Comparison of ENCODE assay signal across 15 mouse cellular contexts in the genomic region with DNA sequence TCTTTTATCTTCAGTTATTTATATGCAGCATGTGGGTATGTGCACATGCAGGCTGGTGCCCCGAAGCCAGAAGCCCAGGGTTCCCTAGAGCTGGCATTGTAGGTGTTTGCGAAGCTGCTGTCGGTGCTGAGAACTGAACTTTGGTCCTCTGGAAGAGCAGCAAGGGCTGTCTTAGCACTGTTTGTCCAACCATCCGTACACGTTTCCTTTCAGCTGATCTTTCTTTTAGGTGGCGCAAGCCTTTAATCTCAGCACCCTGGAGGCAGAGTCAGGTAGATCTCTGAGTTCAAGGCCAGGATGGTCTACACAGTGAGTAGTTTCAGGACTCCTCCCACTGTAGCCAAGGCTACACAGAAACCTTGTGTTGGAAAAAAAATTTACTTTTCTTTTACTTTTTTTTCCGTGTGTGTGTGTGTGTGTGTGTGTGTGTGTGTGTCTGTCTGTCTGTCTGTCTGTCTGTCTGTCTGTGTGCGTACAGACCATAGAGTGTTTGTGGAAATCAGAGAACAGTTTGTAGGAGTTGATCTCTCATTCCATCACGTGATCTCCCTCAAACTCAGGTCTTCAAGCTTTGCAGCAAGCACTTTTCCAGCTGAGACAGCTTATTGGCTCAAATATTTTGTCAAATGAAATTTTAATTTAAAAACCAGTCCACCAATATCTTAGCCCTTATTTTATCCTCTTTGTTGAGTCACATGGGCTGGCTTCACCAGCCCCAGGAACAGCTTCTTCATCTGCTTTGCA. TPM values are rescaled to one million over a fixed set of nuclear protein-coding genes. Genes with fewer than 3 reads are reported as not detected.
DNase-seq lines count a peak whose midpoint lies in the region; ATAC-seq and TF ChIP-seq lines count a peak whose summit lies in the region.
"Had no signal": no experiment of that assay in that cellular context is flagged by ENCODE, and none has a peak within 500 bp of the region (broad histone marks: within the 10 kb centered on the region; RNA-seq: fewer than 3 reads in every experiment).

No protein-coding gene starts in this region.

- no peaks in the 10 kb centered on the region for H3K9me3 ChIP-seq in lung, embryonic 16.5 days (ENCODE audit: control insufficient read depth, low read length)
- no peaks in the 10 kb centered on the region for H3K9me3 ChIP-seq in liver, embryonic 12.5 days (replicated peaks)
- no peaks in the 10 kb centered on the region for H3K9me3 ChIP-seq in stomach, embryonic 15.5 days
- no peaks in the 10 kb centered on the region for H3K9me3 ChIP-seq in forebrain, embryonic 10.5 days
- H3K9me3 ChIP-seq: embryonic facial prominence, embryonic 13.5 days; limb, embryonic 12.5 days had no signal

- no peaks in the 10 kb centered on the region for H3K36me3 ChIP-seq in lung, embryonic 16.5 days (ENCODE audit: control insufficient read depth, insufficient read depth, low read length)
- H3K36me3 ChIP-seq in liver, embryonic 12.5 days: no peaks in the 10 kb centered on the region
- no peaks in the 10 kb centered on the region for H3K36me3 ChIP-seq in stomach, embryonic 15.5 days
- no peaks in the 10 kb centered on the region for H3K36me3 ChIP-seq in forebrain, embryonic 10.5 days (replicated peaks)
- H3K36me3 ChIP-seq: embryonic facial prominence, embryonic 13.5 days; limb, embryonic 12.5 days had no signal

- peaks cover 18% of the 10 kb centered on the region for H3K4me1 ChIP-seq in lung, embryonic 16.5 days (replicated peaks; ENCODE audit: control insufficient read depth, insufficient read depth, low read length)
- H3K4me1 ChIP-seq in liver, embryonic 12.5 days: peaks cover 47% of the 10 kb centered on the region
- H3K4me1 ChIP-seq in stomach, embryonic 15.5 days: peaks cover 33% of the 10 kb centered on the region
- peaks cover 35% of the 10 kb centered on the region for H3K4me1 ChIP-seq in forebrain, embryonic 10.5 days

- peak; percentile 4 for DNase-seq in gastrocnemius, adult 2 months
- DNase-seq in gastrocnemius, adult 8-10 months (ENCODE audit: low spot score in 2 of 2): no peak
- DNase-seq in lung, adult 18-20 months: no peak
- DNase-seq in forebrain, embryonic 10.5 days (ENCODE audit: extremely low spot score, low spot score): no peak
- DNase-seq: cerebellum, adult 11 months; heart, adult 11 months; midbrain, embryonic 14.5 days; thymus, postnatal 4 days had no signal

- ATAC-seq in lung, embryonic 16.5 days (ENCODE audit: low read depth): no peak
- no peak for ATAC-seq in liver, embryonic 12.5 days
- no peak for ATAC-seq in stomach, embryonic 15.5 days (ENCODE audit: insufficient read depth, low FRiP score, low read depth)
- no peak for ATAC-seq in megakaryocyte-erythroid progenitor cell, adult 5-6 weeks (replicated peaks; ENCODE audit: low FRiP score, low TSS enrichment, poor library complexity, severe bottlenecking)
- ATAC-seq: Patski had no signal

- no peak overlapping the region for H3K9ac ChIP-seq in lung, embryonic 16.5 days (ENCODE audit: low read length)
- H3K9ac ChIP-seq in liver, embryonic 12.5 days: no peak overlapping the region
- no peak overlapping the region for H3K9ac ChIP-seq in stomach, embryonic 15.5 days
- H3K9ac ChIP-seq: embryonic facial prominence, embryonic 13.5 days; limb, embryonic 12.5 days had no signal

- no peak for TF ChIP-seq CTCF in gastrocnemius, adult 2 months (IDR thresholded peaks at IDR 0.05)

- intact Hi-C loops in gastrocnemius, adult 2 months (cut with DNase I): no loop called here

- 65% methylated on average over 9 of the region's 9 CpGs for WGBS in lung, embryonic 16.5 days
- 68% methylated on average over 9 of the region's 9 CpGs for WGBS in liver, embryonic 12.5 days (ENCODE audit: insufficient replicate concordance)
- WGBS in stomach, embryonic 15.5 days: 71% methylated on average over 9 of the region's 9 CpGs
- 90% methylated on average over 9 of the region's 9 CpGs for WGBS in forebrain, embryonic 10.5 days

- peak overlapping the region; percentile 13; the same call in 1 of the 2 replicates for H3K27ac ChIP-seq in gastrocnemius, adult 2 months
- H3K27ac ChIP-seq in lung, embryonic 16.5 days (ENCODE audit: low read length): peak overlapping the region; percentile 56; the same call in 1 of the 2 replicates
- H3K27ac ChIP-seq in liver, embryonic 12.5 days: peak overlapping the region; percentile 65
- peak overlapping the region; percentile 82 for H3K27ac ChIP-seq in stomach, embryonic 15.5 days
- no peak overlapping the region for H3K27ac ChIP-seq in forebrain, embryonic 10.5 days
- H3K27ac ChIP-seq: embryonic facial prominence, embryonic 13.5 days; limb, embryonic 12.5 days had no signal

- H3K4me2 ChIP-seq in lung, embryonic 16.5 days (ENCODE audit: low read depth, low read length): no peak overlapping the region
- H3K4me2 ChIP-seq in liver, embryonic 12.5 days: no peak overlapping the region
- H3K4me2 ChIP-seq in stomach, embryonic 15.5 days: no peak overlapping the region
- H3K4me2 ChIP-seq: embryonic facial prominence, embryonic 13.5 days; limb, embryonic 12.5 days had no signal

- H3K27me3 ChIP-seq in lung, embryonic 16.5 days (ENCODE audit: control insufficient read depth, insufficient read depth, low read depth, low read length): no peaks in the 10 kb centered on the region
- H3K27me3 ChIP-seq in liver, embryonic 12.5 days (replicated peaks): peaks cover 36% of the 10 kb centered on the region
- no peaks in the 10 kb centered on the region for H3K27me3 ChIP-seq in stomach, embryonic 15.5 days (replicated peaks)
- peaks cover 30% of the 10 kb centered on the region for H3K27me3 ChIP-seq in forebrain, embryonic 10.5 days (ENCODE audit: poor library complexity, severe bottlenecking)
- H3K27me3 ChIP-seq: embryonic facial prominence, embryonic 13.5 days; limb, embryonic 12.5 days; Patski had no signal

- H3K4me3 ChIP-seq in gastrocnemius, adult 2 months: no peak overlapping the region
- no peak overlapping the region for H3K4me3 ChIP-seq in lung, embryonic 16.5 days (ENCODE audit: low read length)
- H3K4me3 ChIP-seq in liver, embryonic 12.5 days: no peak overlapping the region
- no peak overlapping the region for H3K4me3 ChIP-seq in stomach, embryonic 15.5 days (replicated peaks)
- no peak overlapping the region for H3K4me3 ChIP-seq in forebrain, embryonic 10.5 days
- H3K4me3 ChIP-seq: embryonic facial prominence, embryonic 13.5 days; limb, embryonic 12.5 days had no signal

RNA-seq across cellular contexts. Expression of a gene that starts 2.9 kb away (rescaled TPM):
- 10 to 100 TPM; 12.2 to 15.3 TPM for total RNA-seq in gastrocnemius, adult 2 months (2021)
- 10 to 100 TPM in 3 of 4 experiments, 1 to 10 TPM in 1; 9.0 to 12.2 (median 10.9) TPM for total RNA-seq in gastrocnemius, adult 8-10 months (2022)
- polyA plus RNA-seq in lung, embryonic 16.5 days (2015; fragmentation: Nextera tagmentation; extraction: Ambion mirVana): 44.4 and 47.5 TPM in 2 replicates
- polyA plus RNA-seq in liver, embryonic 12.5 days (2016; fragmentation: Nextera tagmentation; extraction: Ambion mirVana): 11.8 and 12.6 TPM in 2 replicates
- polyA plus RNA-seq in stomach, embryonic 15.5 days (2015; fragmentation: Nextera tagmentation; extraction: Ambion mirVana): 31.3 and 31.9 TPM in 2 replicates
- polyA plus RNA-seq in forebrain, embryonic 10.5 days (2016; fragmentation: Nextera tagmentation; extraction: Ambion mirVana): 32.1 and 32.7 TPM in 2 replicates
- 0.49 TPM in 1 of 2 replicates, not detected in the other for total RNA-seq in megakaryocyte-erythroid progenitor cell, adult 5-6 weeks (2014; fragmentation: Nextera tagmentation)
- 0.42 TPM in 1 of 2 replicates, not detected in the other for total RNA-seq in megakaryocyte-erythroid progenitor cell, adult 5-6 weeks (2017)

RNA-seq across cellular contexts. Expression of a gene that starts 7.1 kb away (rescaled TPM):
- 10 to 100 TPM; 13.7 to 16.3 TPM for total RNA-seq in gastrocnemius, adult 2 months (2021)
- total RNA-seq in gastrocnemius, adult 8-10 months (2022): 10 to 100 TPM; 14.3 to 18.2 (median 16.2) TPM
- 13.7 and 14.5 TPM in 2 replicates for polyA plus RNA-seq in lung, embryonic 16.5 days (2015; fragmentation: Nextera tagmentation; extraction: Ambion mirVana)
- polyA plus RNA-seq in liver, embryonic 12.5 days (2016; fragmentation: Nextera tagmentation; extraction: Ambion mirVana): 12.1 and 13.0 TPM in 2 replicates
- 11.3 and 11.4 TPM in 2 replicates for polyA plus RNA-seq in stomach, embryonic 15.5 days (2015; fragmentation: Nextera tagmentation; extraction: Ambion mirVana)
- 17.5 and 19.2 TPM in 2 replicates for polyA plus RNA-seq in forebrain, embryonic 10.5 days (2016; fragmentation: Nextera tagmentation; extraction: Ambion mirVana)
- total RNA-seq in megakaryocyte-erythroid progenitor cell, adult 5-6 weeks (2014; fragmentation: Nextera tagmentation): 11.2 and 20.1 TPM in 2 replicates
- total RNA-seq in megakaryocyte-erythroid progenitor cell, adult 5-6 weeks (2017): 28.8 and 32.8 TPM in 2 replicates

RNA-seq across cellular contexts. Expression of a gene that starts 11.0 kb away (rescaled TPM):
- total RNA-seq in gastrocnemius, adult 2 months (2021): 10 to 100 TPM; 43.3 to 45.6 TPM
- 10 to 100 TPM; 39.1 to 50.7 (median 45.1) TPM for total RNA-seq in gastrocnemius, adult 8-10 months (2022)
- polyA plus RNA-seq in lung, embryonic 16.5 days (2015; fragmentation: Nextera tagmentation; extraction: Ambion mirVana): 109 and 111 TPM in 2 replicates
- 35.0 and 37.9 TPM in 2 replicates for polyA plus RNA-seq in liver, embryonic 12.5 days (2016; fragmentation: Nextera tagmentation; extraction: Ambion mirVana)
- polyA plus RNA-seq in stomach, embryonic 15.5 days (2015; fragmentation: Nextera tagmentation; extraction: Ambion mirVana): 91.5 and 101 TPM in 2 replicates
- polyA plus RNA-seq in forebrain, embryonic 10.5 days (2016; fragmentation: Nextera tagmentation; extraction: Ambion mirVana): 125 and 137 TPM in 2 replicates
- 29.1 and 56.6 TPM in 2 replicates for total RNA-seq in megakaryocyte-erythroid progenitor cell, adult 5-6 weeks (2014; fragmentation: Nextera tagmentation)
- total RNA-seq in megakaryocyte-erythroid progenitor cell, adult 5-6 weeks (2017): 61.5 and 75.1 TPM in 2 replicates

RNA-seq across cellular contexts. Expression of a gene that starts 17.1 kb away (rescaled TPM):
- 1 to 10 TPM; 4.7 to 6.6 TPM for total RNA-seq in gastrocnemius, adult 2 months (2021)
- total RNA-seq in gastrocnemius, adult 8-10 months (2022): 1 to 10 TPM; 5.3 to 5.9 (median 5.5) TPM
- 9.0 and 13.7 TPM in 2 replicates for polyA plus RNA-seq in lung, embryonic 16.5 days (2015; fragmentation: Nextera tagmentation; extraction: Ambion mirVana)
- 83.5 and 86.9 TPM in 2 replicates for polyA plus RNA-seq in liver, embryonic 12.5 days (2016; fragmentation: Nextera tagmentation; extraction: Ambion mirVana)
- 53.6 and 58.0 TPM in 2 replicates for polyA plus RNA-seq in stomach, embryonic 15.5 days (2015; fragmentation: Nextera tagmentation; extraction: Ambion mirVana)
- 32.6 and 38.3 TPM in 2 replicates for polyA plus RNA-seq in forebrain, embryonic 10.5 days (2016; fragmentation: Nextera tagmentation; extraction: Ambion mirVana)
- total RNA-seq in megakaryocyte-erythroid progenitor cell, adult 5-6 weeks (2014; fragmentation: Nextera tagmentation): 76.2 and 97.3 TPM in 2 replicates
- total RNA-seq in megakaryocyte-erythroid progenitor cell, adult 5-6 weeks (2017): 88.3 and 127 TPM in 2 replicates

RNA-seq across cellular contexts. Expression of a gene that starts 23.5 kb away (rescaled TPM):
- 100 to 1,000 TPM in 1 of 2 experiments, 10 to 100 TPM in 1; 94.7 to 121 TPM for total RNA-seq in gastrocnemius, adult 2 months (2021)
- 100 to 1,000 TPM; 102 to 112 (median 107) TPM for total RNA-seq in gastrocnemius, adult 8-10 months (2022)
- polyA plus RNA-seq in lung, embryonic 16.5 days (2015; fragmentation: Nextera tagmentation; extraction: Ambion mirVana): 137 and 138 TPM in 2 replicates
- polyA plus RNA-seq in liver, embryonic 12.5 days (2016; fragmentation: Nextera tagmentation; extraction: Ambion mirVana): 101 and 105 TPM in 2 replicates
- polyA plus RNA-seq in stomach, embryonic 15.5 days (2015; fragmentation: Nextera tagmentation; extraction: Ambion mirVana): 122 and 136 TPM in 2 replicates
- 135 and 149 TPM in 2 replicates for polyA plus RNA-seq in forebrain, embryonic 10.5 days (2016; fragmentation: Nextera tagmentation; extraction: Ambion mirVana)
- 50.1 and 97.7 TPM in 2 replicates for total RNA-seq in megakaryocyte-erythroid progenitor cell, adult 5-6 weeks (2014; fragmentation: Nextera tagmentation)
- 37.2 and 37.5 TPM in 2 replicates for total RNA-seq in megakaryocyte-erythroid progenitor cell, adult 5-6 weeks (2017)
